Comparison of ENCODE assay signal across 8 mouse cellular contexts in the genomic region with DNA sequence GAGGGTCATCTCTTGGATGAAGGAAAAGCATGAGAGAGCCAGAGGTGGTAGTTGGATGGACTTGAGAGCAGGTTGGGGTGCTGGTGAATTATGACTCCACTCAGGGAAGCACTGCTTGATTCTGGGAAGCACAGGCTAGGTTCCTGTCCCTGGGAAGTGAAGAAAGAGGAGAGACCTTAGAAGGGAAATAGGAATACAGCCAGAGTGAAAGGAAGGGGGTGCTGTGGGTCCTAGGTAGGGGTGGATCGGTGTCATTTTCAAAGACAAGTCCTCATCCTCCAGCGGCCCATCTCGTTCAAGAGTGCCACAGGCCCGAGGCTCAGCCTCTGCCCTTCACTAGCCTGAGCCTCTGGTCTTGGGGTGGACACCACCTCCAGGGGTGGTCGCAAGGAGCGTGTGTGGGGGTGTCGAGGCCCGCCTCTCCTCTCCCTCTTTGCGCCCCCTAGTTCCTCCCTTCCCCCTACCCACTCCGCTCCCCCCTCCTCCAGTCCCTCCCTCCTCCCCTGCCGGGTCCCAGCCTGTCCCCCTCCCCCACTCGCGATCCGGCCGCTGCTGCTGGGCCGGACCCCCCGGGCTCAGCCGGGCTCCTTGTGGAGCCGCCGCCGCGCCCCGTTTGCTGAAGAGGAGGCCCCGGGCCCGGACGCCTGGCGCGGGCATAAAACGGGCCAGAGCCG. TPM values are rescaled to one million over a fixed set of nuclear protein-coding genes. Genes with fewer than 3 reads are reported as not detected.
A peak's percentile ranks its signal among the peaks of the same experiment; 100 is the strongest.
DNase-seq lines count a peak whose midpoint lies in the region; ATAC-seq and TF ChIP-seq lines count a peak whose summit lies in the region.

No protein-coding gene starts in this region.

- ATAC-seq in forebrain, postnatal 0 days, result peak; percentile 51
- peak; percentile 60; the same call in 1 of the 2 replicates for ATAC-seq in midbrain, embryonic 11.5 days (ENCODE audit: low FRiP score)

- no peaks in the 10 kb centered on the region for H3K36me3 ChIP-seq in forebrain, postnatal 0 days (ENCODE audit: insufficient read depth)
- no peaks in the 10 kb centered on the region for H3K36me3 ChIP-seq in midbrain, embryonic 11.5 days (ENCODE audit: control insufficient read depth, insufficient read depth, low read length)

- no peak for TF ChIP-seq POLR2A in lung, adult 2 months (IDR thresholded peaks at IDR 0.05; ENCODE audit: borderline replicate concordance, extremely low read depth, low read depth, low read length)

- peak overlapping the region; percentile 57 for H3K4me3 ChIP-seq in lung, adult 2 months (replicated peaks; ENCODE audit: extremely low read depth, low read depth, low read length)
- H3K4me3 ChIP-seq in forebrain, postnatal 0 days (ENCODE audit: low read depth, low read length), result peak overlapping the region; percentile 80
- H3K4me3 ChIP-seq in midbrain, embryonic 11.5 days (ENCODE audit: low read depth, low read length), result peak overlapping the region; percentile 63

- TF ChIP-seq CTCF in lung, adult 2 months (IDR thresholded peaks at IDR 0.05; ENCODE audit: insufficient read depth, low read length), result no peak
- peak; percentile 23; the same call in 1 of the 2 replicates for TF ChIP-seq CTCF in forebrain, postnatal 0 days (IDR thresholded peaks at IDR 0.05; ENCODE audit: low read depth)

- peak overlapping the region; percentile 85 for H3K4me2 ChIP-seq in forebrain, postnatal 0 days (ENCODE audit: low read depth)
- H3K4me2 ChIP-seq in midbrain, embryonic 11.5 days, result peak overlapping the region; percentile 98

- H3K27me3 ChIP-seq in forebrain, postnatal 0 days (ENCODE audit: insufficient read depth, low read length), result peaks cover 10% of the 10 kb centered on the region
- peaks cover 27% of the 10 kb centered on the region for H3K27me3 ChIP-seq in midbrain, embryonic 11.5 days (ENCODE audit: control insufficient read depth, insufficient read depth, low read length)

- no peaks in the 10 kb centered on the region for H3K9me3 ChIP-seq in forebrain, postnatal 0 days (ENCODE audit: low read length)
- no peaks in the 10 kb centered on the region for H3K9me3 ChIP-seq in midbrain, embryonic 11.5 days (ENCODE audit: control insufficient read depth, low read length)

- H3K4me1 ChIP-seq in lung, adult 2 months (ENCODE audit: control insufficient read depth, insufficient read depth, low read length), result 0 out of 2 replicates have a peak, but pooled peaks cover 3% of the 10 kb centered on the region
- H3K4me1 ChIP-seq in forebrain, postnatal 0 days (ENCODE audit: insufficient read depth), result 0 out of 2 replicates have a peak, but pooled peaks cover 4% of the 10 kb centered on the region
- peaks cover 18% of the 10 kb centered on the region for H3K4me1 ChIP-seq in midbrain, embryonic 11.5 days (ENCODE audit: control insufficient read depth, insufficient read depth, low read length)

- peak; percentile 59 for DNase-seq in cerebellum, adult 11-12 months
- DNase-seq in cerebellum, adult 9-11 months, result no peak
- DNase-seq in lung, adult 2 months, result no peak
- no peak for DNase-seq in lung, postnatal 4 days
- DNase-seq in forebrain, postnatal 0 days, result peak; percentile 58
- peak; percentile 97 for DNase-seq in midbrain, embryonic 11.5 days (ENCODE audit: low spot score, missing footprints)
- no peak for DNase-seq in adrenal gland, postnatal 10 days
- DNase-seq in urinary bladder, postnatal 4 days (ENCODE audit: low spot score in 2 of 2), result no peak

- H3K27ac ChIP-seq in forebrain, postnatal 0 days (ENCODE audit: low read depth, low read length), result peak overlapping the region; percentile 64
- peak overlapping the region; percentile 61 for H3K27ac ChIP-seq in midbrain, embryonic 11.5 days (ENCODE audit: low read depth, low read length)

- WGBS in lung, adult 2 months, result 3% methylated on average over 27 of the region's 30 CpGs
- 5% methylated on average over 24 of the region's 30 CpGs for WGBS in forebrain, postnatal 0 days
- WGBS in midbrain, embryonic 11.5 days, result 0% methylated on average over 28 of the region's 30 CpGs

- H3K9ac ChIP-seq in forebrain, postnatal 0 days, result peak overlapping the region; percentile 86
- peak overlapping the region; percentile 80 for H3K9ac ChIP-seq in midbrain, embryonic 11.5 days (ENCODE audit: low read length)

RNA-seq across cellular contexts. Expression of gene Chrd, which starts 0.5 kb away (rescaled TPM):
- polyA plus RNA-seq in lung, adult 2 months (2012; rRNA removed), result 4.4 and 5.8 TPM in 2 replicates
- 15.8 and 15.9 TPM in 2 replicates for total RNA-seq in forebrain, postnatal 0 days (2014; rRNA removed)
- 3.4 and 3.6 TPM in 2 replicates for polyA plus RNA-seq in forebrain, postnatal 0 days (2015; fragmentation: Nextera tagmentation; extraction: Ambion mirVana)
- polyA plus RNA-seq in midbrain, embryonic 11.5 days (2014; fragmentation: Nextera tagmentation; extraction: Ambion mirVana), result 2.6 and 2.7 TPM in 2 replicates
- total RNA-seq in adrenal gland, postnatal 10 days (2021), result 1 to 10 TPM; 5.2 to 6.0 TPM

RNA-seq across cellular contexts. Expression of gene Thpo, which starts 1.9 kb away (rescaled TPM):
- polyA plus RNA-seq in lung, adult 2 months (2012; rRNA removed), result 1.1 and 1.6 TPM in 2 replicates
- 0.69 and 1.0 TPM in 2 replicates for total RNA-seq in forebrain, postnatal 0 days (2014; rRNA removed)
- 0.51 and 0.52 TPM in 2 replicates for polyA plus RNA-seq in forebrain, postnatal 0 days (2015; fragmentation: Nextera tagmentation; extraction: Ambion mirVana)
- polyA plus RNA-seq in midbrain, embryonic 11.5 days (2014; fragmentation: Nextera tagmentation; extraction: Ambion mirVana), result 0.37 and 0.71 TPM in 2 replicates
- total RNA-seq in adrenal gland, postnatal 10 days (2021), result 1 to 10 TPM; 2.5 to 3.3 TPM

RNA-seq across cellular contexts. Expression of gene Clcn2, which starts 14.8 kb away (rescaled TPM):
- polyA plus RNA-seq in lung, adult 2 months (2012; rRNA removed), result 8.1 and 9.5 TPM in 2 replicates
- 41.9 and 47.9 TPM in 2 replicates for total RNA-seq in forebrain, postnatal 0 days (2014; rRNA removed)
- polyA plus RNA-seq in forebrain, postnatal 0 days (2015; fragmentation: Nextera tagmentation; extraction: Ambion mirVana), result 10.7 and 14.1 TPM in 2 replicates
- polyA plus RNA-seq in midbrain, embryonic 11.5 days (2014; fragmentation: Nextera tagmentation; extraction: Ambion mirVana), result 15.1 and 16.0 TPM in 2 replicates
- total RNA-seq in adrenal gland, postnatal 10 days (2021), result 10 to 100 TPM; 15.2 to 26.5 TPM

RNA-seq across cellular contexts. Expression of gene Polr2h, which starts 14.9 kb away (rescaled TPM):
- polyA plus RNA-seq in lung, adult 2 months (2012; rRNA removed), result 8.3 and 12.0 TPM in 2 replicates
- 43.7 and 55.3 TPM in 2 replicates for total RNA-seq in forebrain, postnatal 0 days (2014; rRNA removed)
- 87.4 and 103 TPM in 2 replicates for polyA plus RNA-seq in forebrain, postnatal 0 days (2015; fragmentation: Nextera tagmentation; extraction: Ambion mirVana)
- 104 and 119 TPM in 2 replicates for polyA plus RNA-seq in midbrain, embryonic 11.5 days (2014; fragmentation: Nextera tagmentation; extraction: Ambion mirVana)
- total RNA-seq in adrenal gland, postnatal 10 days (2021), result 10 to 100 TPM; 26.0 to 31.7 TPM

RNA-seq across cellular contexts. Expression of gene Fam131a, which starts 39.3 kb away (rescaled TPM):
- polyA plus RNA-seq in lung, adult 2 months (2012; rRNA removed), result 17.3 and 19.2 TPM in 2 replicates
- 169 and 200 TPM in 2 replicates for total RNA-seq in forebrain, postnatal 0 days (2014; rRNA removed)
- 81.6 and 89.9 TPM in 2 replicates for polyA plus RNA-seq in forebrain, postnatal 0 days (2015; fragmentation: Nextera tagmentation; extraction: Ambion mirVana)
- 8.8 and 12.5 TPM in 2 replicates for polyA plus RNA-seq in midbrain, embryonic 11.5 days (2014; fragmentation: Nextera tagmentation; extraction: Ambion mirVana)
- 10 to 100 TPM; 12.8 to 15.1 TPM for total RNA-seq in adrenal gland, postnatal 10 days (2021)

Comparison
In these comparisons a context has a peak if more than half of its experiments do, and no peak if none do; other contexts are left out.
1. DNase-seq: peak in cerebellum, adult 11-12 months (single experiment), forebrain, postnatal 0 days (single experiment) and midbrain, embryonic 11.5 days (single experiment); none in cerebellum, adult 9-11 months (single experiment), lung, adult 2 months (single experiment), lung, postnatal 4 days (0 of 2), adrenal gland, postnatal 10 days (single experiment) and urinary bladder, postnatal 4 days (0 of 2).
2. Peak in every context shown above with its lines, with median percentiles within 50 percentile points of each other: H3K4me3 ChIP-seq.